In genomic region chr13:112046247-112047211, GRCm38 (mm10) we compare ENCODE assay signal across 14 mouse cellular contexts.
DNase-seq lines count a peak whose midpoint lies in the region; ATAC-seq and TF ChIP-seq lines count a peak whose summit lies in the region.
"Had no signal": no experiment of that assay in that cellular context is flagged by ENCODE, and none has a peak within 500 bp of the region (broad histone marks: within the 10 kb centered on the region; RNA-seq: fewer than 3 reads in every experiment).

No protein-coding gene starts in this region.

- no peaks in the 10 kb centered on the region for H3K36me3 ChIP-seq in liver, embryonic 14.5 days (replicated peaks; ENCODE audit: control insufficient read depth, insufficient read depth, low read depth)
- H3K36me3 ChIP-seq: forebrain, embryonic 12.5 days had no signal

- intact Hi-C loops in left cerebral cortex, postnatal 4 days (cut with DNase I): no loop called here
- intact Hi-C loops in left cerebral cortex, adult 2 months (cut with DNase I): no loop called here

- peak overlapping the region; percentile 49 for H3K9ac ChIP-seq in liver, embryonic 14.5 days (replicated peaks)
- H3K9ac ChIP-seq: forebrain, embryonic 12.5 days had no signal

- peak overlapping the region; percentile 65 for H3K4me2 ChIP-seq in liver, embryonic 14.5 days (ENCODE audit: low read depth)
- H3K4me2 ChIP-seq: forebrain, embryonic 12.5 days had no signal

- no peak for TF ChIP-seq CTCF in left cerebral cortex, adult 2 months (IDR thresholded peaks at IDR 0.05)
- TF ChIP-seq CTCF in liver, embryonic 14.5 days (IDR thresholded peaks at IDR 0.05; ENCODE audit: low read depth): no peak

- H3K4me3 ChIP-seq in left cerebral cortex, adult 2 months: no peak overlapping the region
- H3K4me3 ChIP-seq in liver, embryonic 14.5 days (ENCODE audit: insufficient read depth in 1 of 2, low read depth in 2 of 2, low read length in 2 of 2): peak overlapping the region; percentile 36 to 56
- H3K4me3 ChIP-seq: forebrain, embryonic 12.5 days had no signal

- H3K27ac ChIP-seq in left cerebral cortex, adult 2 months: no peak overlapping the region
- peak overlapping the region; percentile 85 for H3K27ac ChIP-seq in liver, embryonic 14.5 days
- H3K27ac ChIP-seq: forebrain, embryonic 12.5 days; kidney, postnatal 0 days had no signal

- WGBS in liver, embryonic 14.5 days (ENCODE audit: insufficient replicate concordance): 52% methylated on average over 15 of the region's 15 CpGs

- no peaks in the 10 kb centered on the region; the same call in 1 of the 2 replicates for H3K27me3 ChIP-seq in liver, embryonic 14.5 days (ENCODE audit: control insufficient read depth, insufficient read depth, low read length)
- H3K27me3 ChIP-seq: CH12.LX; forebrain, embryonic 12.5 days had no signal

- 0 out of 2 replicates have a peak, but pooled peaks have one; percentile 50 for ATAC-seq in cerebellum, adult (ENCODE audit: insufficient number of reproducible peaks, low FRiP score, low TSS enrichment)
- ATAC-seq in liver, embryonic 14.5 days (ENCODE audit: insufficient read depth): peak; percentile 83
- ATAC-seq in frontal cortex, adult (ENCODE audit: low TSS enrichment): no peak

- H3K9me3 ChIP-seq in liver, embryonic 14.5 days (ENCODE audit: control insufficient read depth, low read length): no peaks in the 10 kb centered on the region
- H3K9me3 ChIP-seq: forebrain, embryonic 12.5 days had no signal

- H3K4me1 ChIP-seq in liver, embryonic 14.5 days (replicated peaks; ENCODE audit: control insufficient read depth in 2 of 2, insufficient read depth in 2 of 2, low read length in 1 of 2): peaks cover 56 to 57% of the 10 kb centered on the region in 2 experiments
- H3K4me1 ChIP-seq: forebrain, embryonic 12.5 days had no signal

- peak; percentile 72 for DNase-seq in left cerebral cortex, postnatal 4 days
- DNase-seq in left cerebral cortex, adult 2 months (ENCODE audit: extremely low spot score in 1 of 2, low spot score in 2 of 2): no peak
- peak; percentile 56 for DNase-seq in cerebellum, adult 9-11 months
- DNase-seq in liver, embryonic 14.5 days (ENCODE audit: low read depth in 3 of 3, low spot score in 3 of 3): peak; percentile 50 to 65 (median 54)
- DNase-seq in thymus, postnatal 36 days: no peak
- DNase-seq: adrenal gland, postnatal 25 days; embryo, embryonic 11 days; lung, postnatal 14 days; thymus, postnatal 14 days had no signal

- TF ChIP-seq EP300 in liver, embryonic 14.5 days (IDR thresholded peaks at IDR 0.05; ENCODE audit: low read depth): peak; percentile 54

Comparison
In these comparisons a context has a peak if more than half of its experiments do, and no peak if none do; other contexts are left out.
1. DNase-seq: peak in left cerebral cortex, postnatal 4 days (single experiment), cerebellum, adult 9-11 months (single experiment) and liver, embryonic 14.5 days (3 of 3); none in left cerebral cortex, adult 2 months (0 of 2) and thymus, postnatal 36 days (0 of 2).